Mouse (Mus musculus) kidney, postnatal 10 days (tissue): ENCODE results near the gene Gm5798.
"Not testable (repeated sequence)": the region's sequence is repeated elsewhere in the genome, so short reads cannot be mapped to it uniquely, and the experiment has no call there.

Experiments
- DNase-seq: peaks from one replicate; pipeline ENCODE4 v3.0.0; 2021; ENCODE audit warnings: mixed read lengths

Gm5798 gene

GRCm38 (mm10) chr14:41348309-41348708 is at the start of gene Gm5798:
Gene Gm5798 (plus strand): TSS chr14:41348609.
- not testable (repeated sequence) for DNase-seq

GRCm38 (mm10) chr14:41386279-41386678 is 37.9 kb downstream of the Gm5798 start, which contains the start of gene Gm7945:
Gene Gm7945 (minus strand): TSS chr14:41386379.
- DNase-seq: not testable (repeated sequence)
